Mouse (Mus musculus): Measurements from ENCODE around the gene Prl2c1.
"Not testable (repeated sequence)": the region's sequence is repeated elsewhere in the genome, so short reads cannot be mapped to it uniquely, and the experiment has no call there.

Gene Prl2c1

DNA sequence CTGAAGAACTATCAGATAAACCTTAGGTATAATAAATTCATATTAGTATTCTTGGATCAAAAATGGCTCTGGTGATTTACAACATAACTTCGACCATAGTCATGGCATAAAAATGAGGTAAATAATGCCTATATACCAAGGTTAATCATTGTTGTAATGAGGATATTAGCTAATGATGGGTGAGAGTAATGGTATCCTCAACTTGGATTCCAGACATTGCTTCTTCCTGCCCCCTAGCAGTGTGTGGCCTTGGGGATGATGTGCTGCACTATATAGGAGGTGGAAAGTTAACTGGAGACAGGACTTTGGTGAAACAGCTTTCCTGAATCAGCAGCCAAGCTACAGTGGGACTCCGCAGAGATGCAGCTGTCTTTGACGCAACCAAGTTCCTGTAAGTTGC lies at the start of gene Prl2c1:
Gene Prl2c1, plus strand, starts transcription at position 301 of the 400 bp plus-strand sequence.
- in situ Hi-C loops (cut with MboI, MseI), result no loop called here

- in situ Hi-C loops (cut with MboI, MseI), result no loop called here
Observed at GRCm38 (mm10) chr13:27801354-27801753, 47.8 kb upstream of the Prl2c1 start, which contains the start of gene Prl2a1. Gene Prl2a1 (plus strand): TSS chr13:27801654.

- in situ Hi-C loops (cut with MboI, MseI), result no loop called here
Observed at GRCm38 (mm10) chr13:27802765-27803164, 46.4 kb upstream of the Prl2c1 start.

GRCm38 (mm10) chr13:27904236-27904635 lies 55.1 kb downstream of the Prl2c1 start:
- in situ Hi-C loops (cut with MboI, MseI), result not testable (repeated sequence)

Measured in regulatory T cell (primary cell).